Mouse (Mus musculus) left cerebral cortex, postnatal 14 days (tissue): ENCODE results near the gene Adam10. TPM values are rescaled to one million over a fixed set of nuclear protein-coding genes. Genes with fewer than 3 reads are reported as not detected.
A peak's percentile ranks its signal among the peaks of the same experiment; 100 is the strongest.

Experiments
- DNase-seq, 2 experiments: peaks; one replicate each; pipeline ENCODE4 v3.0.0; 2021 to 2022; ENCODE audit warnings: low spot score in 2 of 2, mixed read lengths in 1 of 2
- intact Hi-C: fragments of 180-260 bp; cut with DNase I; formaldehyde crosslinking; loops from one replicate; pipeline ENCODE4 v1.15.1; 2025
- long read RNA-seq, 2 experiments: library from polyadenylated mRNA; stranded (forward); transcript quantifications; one replicate each; pipeline ENCODE4 v2.0.0; 2021
- total RNA-seq, 2 experiments: library from RNA; stranded (reverse); gene quantifications; 2 replicates each; pipeline ENCODE4 v1.2.3; 2021

Adam10 gene
- total RNA-seq, result 10 to 100 TPM; 77.5 to 83.3 TPM
- long read RNA-seq, experiment 1, full-length matches to known transcripts, result 15 of 24 reads
- long read RNA-seq, experiment 1, partial matches to known transcripts, result 4 of 24 reads
- long read RNA-seq, experiment 1, other reads (novel, unspliced or antisense), result 5 of 24 reads
- long read RNA-seq, experiment 2, full-length matches to known transcripts, result 19 of 29 reads
- long read RNA-seq, experiment 2, partial matches to known transcripts, result 6 of 29 reads
- long read RNA-seq, experiment 2, other reads (novel, unspliced or antisense), result 4 of 29 reads

DNA sequence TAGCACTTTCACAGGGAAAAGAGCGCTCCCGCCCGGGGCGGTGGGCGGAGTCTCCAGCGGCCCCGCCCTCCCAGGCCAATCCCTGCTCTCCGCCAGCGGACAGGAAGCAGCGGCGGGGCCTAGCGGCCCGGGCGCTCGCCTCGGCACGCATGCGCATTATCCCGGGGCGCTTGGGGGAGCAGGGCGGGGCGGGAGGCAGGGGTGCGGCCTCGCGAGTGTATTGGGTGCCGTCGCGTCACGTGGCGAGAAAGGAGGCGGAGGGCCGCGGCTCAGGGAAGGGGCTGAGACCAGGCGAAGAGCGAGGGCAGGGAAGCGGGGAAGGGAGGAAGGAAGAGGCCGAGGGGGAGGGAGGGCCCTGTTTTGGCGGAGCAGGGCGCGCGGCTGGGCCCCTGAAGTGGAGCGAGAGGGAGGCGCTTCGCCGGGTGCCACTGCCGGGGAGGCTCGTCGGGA lies at the start of gene Adam10:
Gene Adam10 (plus strand): TSS at position 316 of the 450 bp plus-strand sequence.
- intact Hi-C loops, result loop anchor here (5.0 kb wide), 1 partner anchor 399 kb away; no protein-coding TSS in a partner anchor
- DNase-seq, result peak; percentile 97 to 98

DNA sequence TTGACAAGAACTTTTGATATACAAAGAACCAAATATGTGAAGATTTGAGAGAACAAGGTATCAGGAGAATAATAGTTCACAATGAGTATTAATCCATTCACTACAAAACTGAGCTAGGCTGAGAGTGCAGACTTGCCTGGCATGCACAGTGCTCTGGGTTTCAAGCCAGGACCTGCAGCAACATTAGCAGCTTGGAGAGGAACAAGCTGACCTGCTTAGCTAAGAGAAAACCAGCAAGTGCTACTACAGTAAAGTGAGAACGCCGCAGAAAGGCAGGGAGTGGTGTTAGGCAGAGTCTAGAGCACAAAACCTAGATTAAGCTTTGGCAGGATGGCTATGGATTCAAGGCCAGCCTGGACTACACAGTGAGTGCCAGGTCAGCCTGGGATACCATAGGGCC lies 49.1 kb upstream of the Adam10 start:
- intact Hi-C loops, result no loop called here
- peak in 1 of 2 experiments; percentile 11 for DNase-seq

DNA sequence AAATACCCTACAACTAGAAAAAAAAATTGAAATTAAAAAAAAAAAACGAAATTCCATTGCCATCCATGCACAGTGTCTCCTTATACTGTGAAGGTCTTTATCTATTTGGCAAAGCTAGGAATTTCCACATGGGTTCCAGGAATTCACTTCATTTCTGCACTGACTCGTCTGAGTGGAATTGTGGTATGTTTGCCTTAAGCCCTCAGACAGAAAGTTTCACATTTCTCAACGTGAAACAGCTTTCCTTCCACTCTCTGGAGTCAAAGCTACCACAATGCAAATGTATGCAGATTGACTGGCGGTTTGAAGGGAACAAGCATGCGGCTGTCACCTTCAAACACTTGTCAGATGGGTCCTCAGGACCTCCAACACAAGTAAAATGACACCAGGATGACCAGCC lies 47.1 kb upstream of the Adam10 start:
- intact Hi-C loops, result no loop called here
- no peak for DNase-seq

DNA sequence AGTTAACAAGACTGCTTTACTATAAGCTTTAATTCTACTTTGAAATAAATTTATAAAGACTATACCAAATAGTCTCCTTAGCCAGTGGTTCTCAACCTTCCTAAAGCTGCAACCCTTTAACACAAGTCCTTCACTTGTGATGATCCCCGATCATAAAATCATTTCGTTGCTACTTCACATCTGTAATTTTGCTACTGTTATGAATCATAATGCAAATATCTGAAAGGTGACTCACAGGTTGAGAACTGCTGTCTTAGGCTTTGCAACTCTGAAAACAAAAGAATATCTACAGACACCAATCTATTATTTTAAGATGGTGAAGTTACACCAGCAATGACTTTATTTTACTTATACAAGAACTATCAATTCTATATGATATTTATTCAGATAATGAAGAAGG lies 42.0 kb upstream of the Adam10 start:
- no peak for DNase-seq
- intact Hi-C loops, result no loop called here

DNA sequence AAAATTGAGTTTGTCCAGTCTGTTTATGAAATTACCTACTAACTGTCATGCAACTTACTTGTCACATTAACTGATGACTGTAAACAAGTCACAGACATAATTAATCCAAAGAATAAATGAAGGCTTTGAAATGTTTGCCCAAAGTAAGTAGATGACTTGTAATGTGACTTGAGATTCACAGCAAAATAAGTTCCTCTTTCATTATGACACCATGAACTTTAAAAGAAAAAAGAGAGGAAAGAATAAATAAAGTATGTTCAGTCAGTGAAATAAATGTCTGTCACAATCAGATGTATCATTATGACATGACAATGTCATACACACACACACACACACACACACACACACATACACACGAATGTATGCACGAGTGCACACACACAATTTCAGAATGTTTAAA lies 28.5 kb upstream of the Adam10 start:
- intact Hi-C loops, result no loop called here
- no peak for DNase-seq

DNA sequence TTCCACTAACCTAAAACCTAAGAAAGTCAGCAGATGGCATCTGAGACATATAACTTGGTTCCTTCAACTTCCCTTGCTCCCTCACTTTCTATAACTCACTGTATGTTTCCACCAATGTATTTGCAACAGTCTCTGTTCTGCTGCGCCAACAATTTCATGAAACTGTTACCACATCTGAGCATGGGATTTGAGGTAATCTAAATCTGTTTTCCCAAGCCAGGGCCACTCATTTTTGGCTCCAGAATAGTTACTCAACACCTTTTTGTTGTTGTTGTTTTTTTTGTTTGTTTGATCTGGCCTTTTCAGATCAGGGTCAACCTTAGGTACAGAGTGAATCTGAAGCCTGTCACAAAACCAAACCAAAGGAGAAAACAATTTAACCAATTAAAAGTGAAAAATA lies 27.8 kb upstream of the Adam10 start:
- no peak for DNase-seq
- intact Hi-C loops, result no loop called here

DNA sequence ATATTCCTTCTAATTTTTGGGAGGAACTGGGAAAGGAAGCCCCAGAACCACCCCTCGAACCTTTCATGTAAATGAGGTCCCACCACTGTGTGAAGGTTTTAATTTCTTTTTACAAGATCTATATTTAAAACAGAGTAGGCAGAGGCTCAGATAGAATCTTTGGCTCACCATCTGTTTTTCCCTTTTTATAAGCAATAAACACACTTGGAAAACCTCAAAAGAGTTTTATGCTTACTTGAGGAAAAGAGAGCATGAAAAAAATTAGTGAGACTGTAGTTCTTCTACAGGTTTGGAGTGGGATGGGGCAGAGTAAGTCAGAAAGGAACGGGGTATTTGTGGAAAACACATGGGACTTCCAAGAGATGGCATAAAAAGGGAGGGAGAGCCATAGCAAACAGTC lies 26.6 kb upstream of the Adam10 start:
- intact Hi-C loops, result no loop called here
- DNase-seq, result no peak

DNA sequence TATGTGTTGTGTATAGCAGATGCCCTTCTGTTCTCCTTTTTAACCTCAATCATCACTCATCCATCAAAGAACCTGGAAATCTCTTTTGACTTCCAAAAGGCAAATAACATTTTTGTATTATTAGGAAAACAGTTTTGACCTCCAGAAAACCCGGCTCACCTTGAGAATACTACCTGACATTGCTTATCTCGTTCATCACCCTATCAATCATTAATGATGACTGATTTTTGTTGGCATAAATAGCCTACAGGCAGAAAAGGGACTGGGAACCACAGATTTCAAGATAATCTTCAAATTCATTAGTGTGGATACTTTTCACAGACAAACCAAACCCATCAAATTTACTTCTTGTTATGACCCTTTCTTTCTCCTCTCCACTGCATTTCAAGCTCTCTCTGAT lies 24.9 kb upstream of the Adam10 start:
- intact Hi-C loops, result no loop called here
- no peak for DNase-seq

DNA sequence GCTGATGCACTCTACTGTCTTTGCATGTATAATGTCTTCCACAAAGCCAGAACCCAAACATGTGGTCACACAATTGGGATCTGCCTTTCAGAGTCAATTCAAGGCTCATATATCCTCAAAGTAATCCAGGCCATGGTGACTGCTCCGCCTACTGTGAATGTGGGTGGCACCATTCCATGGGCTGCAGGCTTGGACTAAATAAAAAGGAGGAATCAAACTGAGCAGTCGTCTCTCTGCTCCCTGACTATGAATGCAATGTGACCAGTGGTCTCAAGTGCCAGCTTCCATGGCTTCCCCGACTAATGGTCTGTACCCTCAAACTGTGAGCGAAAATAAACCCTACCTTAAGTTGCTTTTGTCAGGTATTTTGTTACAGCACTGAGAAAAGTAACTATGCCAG lies 24.3 kb upstream of the Adam10 start:
- DNase-seq, result peak in 1 of 2 experiments; percentile 14
- intact Hi-C loops, result no loop called here

DNA sequence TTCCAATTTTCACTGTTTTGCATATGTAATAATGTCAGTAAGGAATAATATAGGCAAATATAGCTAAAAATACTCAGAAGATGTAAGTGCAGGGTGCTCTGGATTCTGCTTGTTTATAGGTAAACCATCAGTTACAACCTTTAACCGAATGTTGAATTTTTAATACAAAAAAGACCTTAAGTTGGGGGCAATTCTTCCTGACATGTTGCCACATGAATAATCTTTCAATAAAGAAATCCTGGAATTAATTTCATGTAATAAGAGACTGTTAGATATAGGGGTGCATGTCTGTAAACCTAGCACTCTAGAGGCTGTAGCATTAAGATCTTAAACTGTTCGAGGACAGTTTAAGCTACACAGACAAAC lies 23.1 kb upstream of the Adam10 start:
- DNase-seq, result no peak
- intact Hi-C loops, result no loop called here

DNA sequence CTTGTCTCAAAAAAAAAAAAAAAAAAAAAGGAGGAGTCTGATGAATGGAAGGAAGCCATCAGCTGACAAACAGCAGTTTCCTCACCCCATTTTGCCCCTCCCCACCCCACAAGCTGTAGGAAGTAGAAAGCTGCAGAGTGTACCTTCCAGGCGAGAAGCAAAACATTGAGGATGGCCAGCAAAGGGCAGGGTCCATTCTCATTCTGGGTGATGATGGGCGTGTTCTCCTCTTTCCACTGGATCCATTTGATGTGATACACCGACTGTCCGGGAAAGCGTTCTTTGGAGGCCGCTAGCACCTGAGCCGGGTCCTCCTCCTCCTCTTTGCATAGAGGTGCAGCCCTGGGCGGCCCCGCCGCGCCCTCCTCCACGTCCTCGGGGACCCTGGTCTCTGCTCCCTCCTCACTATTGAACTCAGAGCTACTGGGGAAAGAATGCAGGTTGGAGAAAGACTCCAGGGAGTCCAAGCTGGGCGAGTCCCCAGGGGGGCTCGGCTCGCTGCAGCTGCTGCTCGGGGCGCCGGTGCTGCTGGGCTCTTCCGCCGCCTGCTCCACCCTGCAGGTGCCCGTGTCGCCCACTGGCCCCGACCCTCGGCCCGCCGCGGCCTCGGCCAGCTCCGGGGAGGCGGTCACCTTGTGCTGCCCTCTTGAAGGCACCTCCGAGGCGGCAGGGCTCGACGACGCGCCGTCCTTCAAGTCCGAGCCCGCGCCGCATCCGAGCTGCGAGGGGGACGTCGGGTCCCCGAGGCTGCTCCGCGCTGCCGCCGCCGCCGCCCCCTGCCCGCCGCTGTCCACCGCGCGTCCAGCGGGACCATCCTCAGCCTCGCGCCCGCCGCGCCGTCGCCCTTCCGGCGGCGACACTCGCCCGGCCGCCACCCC lies 22.4 kb upstream of the Adam10 start, which contains the start of gene Gm10642:
Gene Gm10642 (plus strand): TSS at position 122 of the 878 bp plus-strand sequence.
- peak; percentile 61 to 78 for DNase-seq
- intact Hi-C loops, result no loop called here

DNA sequence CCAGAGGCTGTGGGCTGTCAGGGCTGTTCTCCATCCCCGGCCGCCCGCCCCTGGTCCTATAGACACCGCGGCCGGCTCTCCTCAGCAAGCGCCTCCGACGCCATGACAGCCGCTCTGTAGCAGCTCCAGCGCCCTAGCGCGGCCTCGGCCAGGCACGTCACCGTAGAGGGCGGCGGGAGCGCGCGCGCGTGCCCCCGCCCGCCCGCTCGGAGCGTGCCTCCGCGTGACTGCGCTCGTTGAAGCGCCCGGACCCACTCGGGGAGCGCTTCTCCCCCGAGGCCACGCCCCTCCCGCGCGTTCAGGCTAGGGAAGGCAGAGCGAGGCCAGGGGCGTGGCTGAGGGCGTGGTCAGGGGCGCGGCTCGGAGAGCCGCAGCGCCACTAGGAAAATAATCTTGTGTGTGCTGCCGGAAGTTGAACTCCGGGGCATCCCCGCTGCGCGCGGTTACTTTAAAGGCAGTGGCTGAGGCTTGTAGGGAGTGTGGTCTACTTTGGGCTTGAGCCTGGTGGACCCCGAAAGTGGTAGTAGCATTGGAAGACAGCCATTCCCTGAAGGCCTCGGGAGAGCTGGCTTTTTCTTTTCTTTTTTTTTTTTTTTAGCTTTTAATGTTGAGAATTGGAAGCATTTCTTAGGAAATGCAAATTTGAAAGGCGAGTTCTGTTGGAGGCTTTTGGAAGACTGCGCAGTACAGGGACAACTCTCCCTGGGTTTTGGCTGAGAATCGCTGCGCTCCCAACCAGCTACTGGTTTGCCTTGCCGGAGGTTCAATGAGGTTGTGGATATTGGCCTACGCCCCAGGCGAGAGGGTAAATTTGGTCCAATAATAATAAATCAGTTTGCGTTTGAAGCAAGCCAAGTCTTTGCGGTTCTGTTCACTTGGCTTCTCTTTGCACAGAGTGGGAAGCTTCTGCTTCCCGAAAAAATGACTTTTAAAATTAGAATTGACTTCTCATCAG lies 21.5 kb upstream of the Adam10 start, which contains the start of gene Mindy2:
Gene Mindy2 (minus strand): TSS at position 162 of the 955 bp plus-strand sequence.
- peak; percentile 97 for DNase-seq
- intact Hi-C loops, result no loop called here

DNA sequence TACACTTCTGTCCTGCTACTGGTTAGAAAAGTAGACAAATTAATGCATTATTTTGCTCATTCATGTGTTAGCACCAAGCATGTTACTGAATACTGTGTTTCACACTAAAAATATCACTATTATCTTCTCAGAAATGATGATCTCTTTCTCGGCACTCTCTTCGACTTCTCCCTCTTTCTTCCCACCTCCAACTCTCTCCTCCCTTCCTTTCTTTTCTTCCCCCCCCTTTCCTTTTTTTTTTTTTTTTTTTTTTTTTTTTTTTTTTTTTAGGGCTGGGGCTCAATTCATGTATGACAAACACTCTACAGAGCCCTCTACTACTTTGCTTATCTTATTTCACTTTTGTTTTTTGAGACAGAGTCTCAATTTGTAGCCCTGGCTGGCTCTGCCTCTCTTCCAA lies 20.5 kb upstream of the Adam10 start:
- no peak for DNase-seq
- intact Hi-C loops, result no loop called here

DNA sequence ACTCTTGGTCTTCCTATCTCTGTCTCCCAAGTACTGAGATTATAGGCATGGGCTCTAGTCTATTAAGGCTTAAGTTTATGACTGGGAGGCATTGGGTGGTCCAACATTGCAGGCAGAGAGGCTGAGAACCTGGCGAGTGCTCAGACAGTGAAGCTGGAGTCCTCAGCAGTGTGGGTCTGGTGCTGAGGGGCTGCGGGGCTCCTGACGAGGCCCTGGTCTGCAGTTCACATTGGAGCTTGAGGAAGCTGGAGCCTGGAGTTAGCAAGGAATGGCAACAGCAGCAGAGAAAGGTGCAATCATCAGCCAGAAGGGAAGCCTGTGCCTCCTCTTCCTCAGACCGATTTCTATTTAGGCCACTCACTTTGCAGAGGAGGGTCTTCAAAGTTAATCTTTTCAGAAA lies 13.9 kb upstream of the Adam10 start:
- intact Hi-C loops, result no loop called here
- no peak for DNase-seq

DNA sequence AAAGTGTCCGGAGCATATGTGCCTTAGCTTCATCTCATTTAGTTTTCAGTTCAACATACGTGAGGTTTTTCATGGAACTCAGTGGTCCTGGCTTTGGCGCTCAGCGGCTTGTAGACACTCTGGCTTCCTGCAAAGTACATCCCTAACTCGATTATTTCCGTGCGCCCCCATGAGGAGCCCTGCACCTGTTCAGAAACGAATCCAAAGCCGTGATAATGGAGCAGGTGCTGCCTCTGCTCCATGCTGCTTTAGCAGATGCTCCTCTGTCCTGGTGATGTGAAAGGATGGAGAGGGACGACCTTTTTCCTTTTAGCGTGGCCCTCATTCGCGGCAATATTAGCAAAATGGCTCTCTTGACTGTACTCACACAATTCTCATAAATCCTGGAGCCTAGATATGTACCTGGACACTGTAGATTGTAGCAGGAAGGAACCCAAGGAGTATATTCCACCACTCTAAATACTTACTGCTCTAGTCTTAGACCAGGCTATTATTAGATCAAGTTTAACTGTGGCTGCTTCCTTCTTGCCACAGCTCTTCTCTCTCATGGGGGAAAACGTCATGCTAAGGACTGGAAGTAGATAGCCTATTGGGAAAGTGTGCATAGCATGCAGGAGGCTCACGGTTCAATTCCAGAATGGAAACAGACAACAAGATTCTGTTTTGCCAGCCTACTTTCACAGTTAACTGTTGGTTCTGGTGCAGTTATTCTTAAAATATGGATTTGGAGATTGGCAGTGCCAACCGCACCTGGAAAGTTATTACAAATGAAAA lies 13.2 kb upstream of the Adam10 start:
- intact Hi-C loops, result no loop called here
- no peak for DNase-seq

DNA sequence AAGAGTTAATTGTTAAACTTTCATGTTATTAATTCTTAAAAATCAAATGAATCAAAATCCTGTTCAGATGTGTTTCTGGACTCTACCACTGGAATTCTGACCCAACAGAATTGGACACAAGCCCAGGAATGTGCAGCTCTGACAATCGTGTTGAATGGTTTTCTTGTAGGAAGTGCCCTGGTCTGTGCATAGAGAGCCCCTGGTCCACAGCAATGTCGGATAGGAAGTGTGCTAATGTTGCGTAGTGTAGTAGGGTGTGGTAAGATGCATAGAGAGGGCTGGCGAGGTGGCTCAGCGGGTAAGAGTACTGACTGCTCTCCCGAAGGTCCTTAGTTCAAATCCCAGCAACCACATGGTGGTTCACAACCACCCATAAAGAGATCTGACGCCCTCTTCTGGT lies 12.0 kb upstream of the Adam10 start:
- DNase-seq, result no peak
- intact Hi-C loops, result no loop called here

DNA sequence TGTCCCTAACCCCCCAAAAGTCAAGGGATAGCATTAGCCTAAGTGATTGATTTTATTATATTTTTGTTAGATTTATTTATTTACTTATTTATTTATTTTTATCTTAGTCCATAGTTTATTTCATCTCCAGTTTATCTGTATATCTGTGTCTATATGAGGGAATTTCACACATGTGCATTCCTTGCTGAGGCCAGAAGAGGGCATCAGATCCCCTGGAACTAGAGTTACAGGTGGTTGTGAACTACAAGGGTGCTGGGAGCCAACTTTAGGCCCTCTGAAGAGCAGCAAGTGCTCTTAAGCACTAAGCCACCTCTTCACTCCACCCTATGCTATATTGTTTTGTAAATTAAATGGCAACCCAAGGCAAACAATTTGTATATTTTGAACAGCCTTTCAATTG lies 10.7 kb upstream of the Adam10 start:
- intact Hi-C loops, result no loop called here
- peak in 1 of 2 experiments; percentile 18 for DNase-seq

DNA sequence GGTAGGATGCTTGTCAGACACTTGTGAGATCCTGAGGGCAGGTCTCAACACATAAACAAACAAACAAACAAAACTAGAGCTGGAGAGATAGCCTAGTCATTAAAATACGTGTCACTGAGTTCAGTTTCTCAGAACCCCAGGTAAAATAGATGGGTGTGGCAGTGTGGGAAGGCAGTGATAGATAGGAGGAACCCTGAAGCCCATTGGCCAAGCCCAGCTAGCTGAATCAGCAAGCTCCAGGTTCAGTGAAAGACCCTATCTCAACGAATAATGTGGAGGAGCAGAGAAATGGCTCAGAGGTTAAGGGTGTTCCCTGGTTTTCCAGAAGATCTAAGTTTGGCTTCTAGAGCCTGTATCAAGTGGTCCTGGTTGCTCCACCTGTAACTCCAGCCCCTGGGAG lies 9.6 kb upstream of the Adam10 start:
- no peak for DNase-seq
- intact Hi-C loops, result no loop called here

DNA sequence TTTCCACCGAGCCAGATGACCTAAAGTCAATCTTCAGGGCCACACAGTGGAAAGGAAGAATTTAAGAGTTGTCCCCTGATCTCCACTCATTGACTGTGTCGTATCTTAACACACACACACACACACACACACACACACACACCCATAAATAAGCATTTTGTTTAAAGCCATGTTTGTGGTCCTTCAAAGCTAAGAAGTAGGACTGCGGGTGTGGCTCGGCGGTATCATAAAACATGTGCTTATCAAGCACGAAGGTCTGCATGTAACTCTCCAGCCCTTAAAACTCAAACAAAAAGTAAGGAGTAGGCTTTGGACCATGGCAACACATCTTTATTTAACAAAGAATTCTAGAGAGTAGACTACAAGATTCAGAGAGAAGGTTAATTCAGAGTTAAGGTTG lies 8.4 kb upstream of the Adam10 start:
- intact Hi-C loops, result loop anchor here (5.0 kb wide), 1 partner anchor 262 kb away; no protein-coding TSS in a partner anchor
- no peak for DNase-seq
